Mouse (Mus musculus) cerebellum, adult 11 months (tissue): ENCODE results near the gene Zfp800.

Experiments used
- DNase-seq: peaks from one replicate; pipeline ENCODE4 v3.0.0; 2022

Gene Zfp800

GRCm38 (mm10) chr6:28397681-28398203 lies at the start of gene Zfp800:
Zfp800 (minus strand) TSS chr6:28398005.
- DNase-seq, result no peak

GRCm38 (mm10) chr6:28431538-28431855 lies 33.7 kb upstream of the Zfp800 start:
- no peak for DNase-seq

GRCm38 (mm10) chr6:28430795-28431537 lies 33.2 kb upstream of the Zfp800 start:
- no peak for DNase-seq

GRCm38 (mm10) chr6:28429870-28430269 lies 32.1 kb upstream of the Zfp800 start:
- no peak for DNase-seq

- no peak for DNase-seq
These were observed 30.5 kb upstream of the Zfp800 start, which contains the start of gene Gcc1 for GRCm38 (mm10) chr6:28428290-28428689. Gcc1 (minus strand) TSS chr6:28428390.

- DNase-seq, result no peak
These were observed 29.5 kb upstream of the Zfp800 start, which contains the start of gene Fscn3 for GRCm38 (mm10) chr6:28427096-28427839. Fscn3 (plus strand) TSS chr6:28427789.

- no peak for DNase-seq
These were observed 27.2 kb upstream of the Zfp800 start for GRCm38 (mm10) chr6:28425019-28425418.

GRCm38 (mm10) chr6:28423767-28424695 lies 26.2 kb upstream of the Zfp800 start:
- DNase-seq, result peak; percentile 68

- peak; percentile 93 for DNase-seq
These were observed 25.5 kb upstream of the Zfp800 start, which contains the start of gene Arf5 for GRCm38 (mm10) chr6:28423313-28423712. Arf5 (plus strand) TSS chr6:28423560.

GRCm38 (mm10) chr6:28422651-28423290 lies 25.0 kb upstream of the Zfp800 start:
- DNase-seq, result no peak

- DNase-seq, result peak; percentile 91
These were observed 23.7 kb upstream of the Zfp800 start for GRCm38 (mm10) chr6:28421469-28422000.

- DNase-seq, result no peak
These were observed 23.1 kb upstream of the Zfp800 start for GRCm38 (mm10) chr6:28420865-28421264.

GRCm38 (mm10) chr6:28420361-28420760 lies 22.6 kb upstream of the Zfp800 start:
- no peak for DNase-seq

GRCm38 (mm10) chr6:28419673-28420072 lies 21.9 kb upstream of the Zfp800 start:
- DNase-seq, result no peak

- DNase-seq, result peak; percentile 83
These were observed 20.6 kb upstream of the Zfp800 start for GRCm38 (mm10) chr6:28418449-28418848.

GRCm38 (mm10) chr6:28416981-28417380 lies 19.2 kb upstream of the Zfp800 start:
- DNase-seq, result no peak

GRCm38 (mm10) chr6:28411236-28411635 lies 13.4 kb upstream of the Zfp800 start:
- no peak for DNase-seq

- no peak for DNase-seq
These were observed 12.2 kb upstream of the Zfp800 start for GRCm38 (mm10) chr6:28410053-28410452.

GRCm38 (mm10) chr6:28399791-28400190 lies 2.0 kb upstream of the Zfp800 start:
- DNase-seq, result no peak

GRCm38 (mm10) chr6:28398726-28399125 lies 921 bp upstream of the Zfp800 start:
- DNase-seq, result no peak

- DNase-seq, result no peak
These were observed 850 bp downstream of the Zfp800 start for GRCm38 (mm10) chr6:28396853-28397457.
